Mouse (Mus musculus) CD4-positive, CD25-positive, alpha-beta regulatory T cell, adult 2 months (primary cell): ENCODE data around the gene Cmpk1.
"Not testable (repeated sequence)": the region's sequence is repeated elsewhere in the genome, so short reads cannot be mapped to it uniquely, and the experiment has no call there.

ENCODE experiments used
- DNase-seq: peaks from one replicate; pipeline ENCODE4 v3.0.0-alpha.2; 2012; ENCODE audit warnings: low read depth, low spot score

Gene Cmpk1

GRCm38 (mm10) chr4:114986591-114987432 lies at the start of gene Cmpk1:
Gene Cmpk1, minus strand, starts transcription at chr4:114987241.
- DNase-seq: peak; percentile 93

GRCm38 (mm10) chr4:115035043-115035442 lies 48.0 kb upstream of the Cmpk1 start:
- no peak for DNase-seq

DNA sequence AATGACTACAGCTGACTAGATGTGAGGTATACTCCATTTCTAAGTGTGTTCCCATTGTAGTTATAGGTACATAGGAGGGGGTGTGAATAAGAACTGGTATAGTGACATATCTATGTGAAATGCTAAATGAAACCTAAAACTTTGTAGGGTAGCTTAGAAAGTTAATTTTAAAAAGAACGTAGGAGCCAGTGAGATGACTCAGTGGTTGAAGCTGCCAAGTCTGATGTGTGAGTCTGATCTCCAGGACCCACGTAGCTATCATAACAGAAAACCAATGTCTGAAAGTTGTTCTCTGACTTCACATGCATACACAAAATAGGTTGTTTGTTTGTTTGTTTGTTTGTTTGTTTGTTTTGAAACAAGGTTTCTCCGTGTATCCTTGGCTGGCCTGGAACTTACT lies 33.0 kb upstream of the Cmpk1 start:
- DNase-seq: no peak

- no peak for DNase-seq
Observed at GRCm38 (mm10) chr4:115014276-115014675, 27.2 kb upstream of the Cmpk1 start.

DNA sequence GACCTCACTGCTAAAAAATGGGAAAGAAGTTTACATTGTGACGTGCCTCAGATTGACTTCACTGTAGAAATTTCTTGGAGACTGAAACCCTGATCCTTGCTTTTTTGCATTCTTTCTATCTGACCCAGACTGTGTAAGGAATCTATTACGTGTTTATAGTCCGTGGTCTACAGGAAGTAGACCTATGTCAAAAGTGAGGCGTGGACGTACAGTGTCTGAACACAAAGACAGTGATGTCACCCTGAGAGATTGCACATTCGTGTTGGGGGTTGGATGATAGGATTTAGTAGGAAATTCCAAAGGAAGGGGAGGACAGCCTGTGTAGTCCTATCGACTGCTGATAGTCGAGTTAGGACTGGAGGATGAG lies 13.4 kb upstream of the Cmpk1 start:
- peak; percentile 19 for DNase-seq

DNA sequence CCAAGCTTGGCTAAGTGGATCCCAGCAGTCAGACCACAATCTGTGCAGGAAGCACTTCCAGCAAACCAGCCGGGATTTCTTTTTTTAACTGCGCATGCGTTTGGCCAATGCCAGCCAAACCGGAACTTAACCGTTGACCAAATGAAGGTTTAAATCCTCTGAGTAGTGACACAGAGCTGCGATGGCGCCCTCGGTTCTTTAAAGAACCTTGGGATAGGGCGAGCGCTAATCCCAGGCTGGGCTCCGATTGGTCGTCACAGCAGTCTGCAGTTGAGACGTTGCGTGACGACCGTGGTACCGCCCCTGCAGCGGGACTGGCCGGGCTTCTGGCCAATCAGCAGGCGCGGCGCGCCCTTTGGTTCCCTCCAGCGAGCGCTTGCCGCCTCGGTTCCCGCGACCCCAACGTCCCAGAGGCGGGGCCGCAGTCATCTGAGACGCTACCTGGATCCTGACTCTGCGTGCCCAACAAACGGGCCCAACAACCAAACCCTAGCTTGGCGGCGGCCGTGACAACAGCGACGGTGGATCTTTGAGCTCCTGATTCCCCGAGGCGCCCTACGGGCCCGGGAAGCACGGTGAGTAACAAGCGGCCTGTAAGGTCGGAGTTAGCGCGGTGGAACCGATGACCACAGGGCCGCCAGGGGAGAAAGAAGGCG lies 12.9 kb upstream of the Cmpk1 start, which contains the start of gene Stil:
Gene Stil, plus strand, starts transcription at position 387 of the 656 bp plus-strand sequence.
- DNase-seq: peak; percentile 97

DNA sequence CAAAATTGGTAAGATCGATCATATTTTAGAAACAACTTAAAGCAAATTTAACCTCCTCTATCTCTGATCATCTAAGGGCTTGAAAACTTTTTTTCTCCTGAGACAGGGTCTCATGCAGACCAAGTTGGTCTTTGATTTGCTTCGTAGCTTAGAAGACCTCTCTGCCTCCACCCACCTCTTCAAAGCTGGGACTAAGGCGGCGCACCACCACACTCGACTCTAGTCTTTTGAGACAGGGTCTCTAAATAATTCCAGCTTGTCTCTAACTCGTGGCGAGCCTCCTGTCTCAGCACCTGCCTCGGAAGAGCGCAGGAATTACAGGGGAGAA lies 12.4 kb upstream of the Cmpk1 start:
- DNase-seq: no peak

DNA sequence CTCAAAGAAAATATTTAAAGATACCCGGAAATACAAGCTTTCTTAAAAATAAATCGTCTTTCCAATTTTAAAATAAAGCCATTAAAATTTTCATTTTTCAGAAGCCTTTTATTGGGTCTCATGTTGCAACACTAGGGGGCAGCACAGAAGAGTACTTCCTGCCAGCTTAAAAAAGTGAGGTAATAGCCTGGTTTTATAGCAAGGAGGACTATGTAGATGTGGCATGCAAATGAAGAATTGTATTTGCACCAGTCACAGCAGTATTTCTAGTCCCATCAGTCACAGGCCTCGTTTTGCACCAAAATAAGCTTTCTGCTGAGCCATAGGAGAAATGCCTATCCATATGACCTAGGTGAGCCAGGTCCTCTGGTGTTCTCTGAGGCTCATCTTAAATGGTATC lies 10.0 kb upstream of the Cmpk1 start:
- DNase-seq: peak; percentile 84

DNA sequence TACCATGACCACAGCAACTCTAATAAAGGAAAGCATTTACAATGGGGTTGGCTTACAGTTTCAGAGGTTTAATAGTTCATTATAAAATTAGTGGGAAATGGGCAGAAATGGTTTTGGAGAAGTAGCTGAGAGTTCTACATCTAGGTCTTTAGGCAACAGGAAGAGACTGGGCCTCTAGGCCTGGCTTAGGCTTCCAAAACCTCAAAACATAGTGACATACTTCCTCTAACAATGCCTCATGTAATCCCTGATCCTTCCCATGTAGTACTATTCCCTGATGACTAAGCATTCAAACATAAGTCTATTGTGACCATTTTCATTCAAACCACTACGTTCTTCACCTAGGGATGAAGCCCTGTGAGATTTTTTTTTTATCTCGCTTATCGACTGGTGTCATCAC lies 7.2 kb upstream of the Cmpk1 start:
- no peak for DNase-seq

GRCm38 (mm10) chr4:114986211-114986590 lies 840 bp downstream of the Cmpk1 start:
- no peak for DNase-seq

GRCm38 (mm10) chr4:114983020-114983419 lies 4.0 kb downstream of the Cmpk1 start:
- peak; percentile 61 for DNase-seq

DNA sequence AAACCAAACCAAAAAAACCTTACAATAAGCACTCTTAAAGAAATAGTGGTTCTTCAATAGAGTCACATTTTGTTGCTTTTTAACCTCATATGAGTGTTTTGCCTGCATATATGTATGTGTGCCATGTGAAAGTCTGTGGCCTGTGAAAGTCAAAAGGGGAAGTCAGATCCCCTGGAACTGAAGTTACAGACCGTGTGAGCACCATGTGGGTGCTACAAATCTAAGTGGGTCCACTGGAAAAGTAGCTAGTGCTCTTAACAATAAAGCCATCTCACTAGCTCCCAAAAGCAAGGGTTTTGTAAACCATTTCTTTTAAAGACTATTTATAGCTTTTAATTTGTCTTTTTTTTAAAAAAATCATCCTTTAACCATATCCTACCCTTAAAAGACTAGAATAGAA lies 4.4 kb downstream of the Cmpk1 start:
- no peak for DNase-seq

DNA sequence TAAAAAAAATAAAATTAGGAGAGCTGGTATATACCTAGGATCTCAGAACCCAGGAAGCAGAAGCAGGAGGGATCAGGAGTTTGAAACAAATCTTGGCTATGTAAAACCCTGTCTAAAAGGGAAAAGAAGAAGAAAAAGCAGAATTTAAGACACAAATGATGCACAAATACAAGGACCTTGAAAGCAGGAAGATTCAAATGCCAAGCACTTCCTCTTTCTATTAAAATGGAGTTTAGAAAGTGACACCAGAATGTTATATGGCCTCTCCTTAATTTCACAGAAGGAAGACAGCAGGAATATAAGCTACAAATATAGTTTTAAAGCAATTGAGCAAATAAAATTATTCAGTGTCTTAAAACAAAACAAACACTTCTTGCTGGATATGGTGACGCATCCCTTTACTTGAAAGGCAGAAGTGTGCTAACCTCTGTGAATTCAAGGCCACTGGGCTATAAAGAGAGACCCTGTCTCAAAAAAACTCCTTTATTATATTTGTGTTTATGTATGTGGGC lies 13.8 kb downstream of the Cmpk1 start:
- no peak for DNase-seq

- DNase-seq: no peak
Observed at GRCm38 (mm10) chr4:114970736-114971135, 16.3 kb downstream of the Cmpk1 start.

GRCm38 (mm10) chr4:114960881-114961280 lies 26.2 kb downstream of the Cmpk1 start:
- not testable (repeated sequence) for DNase-seq

GRCm38 (mm10) chr4:114959533-114959932 lies 27.5 kb downstream of the Cmpk1 start:
- no peak for DNase-seq

DNA sequence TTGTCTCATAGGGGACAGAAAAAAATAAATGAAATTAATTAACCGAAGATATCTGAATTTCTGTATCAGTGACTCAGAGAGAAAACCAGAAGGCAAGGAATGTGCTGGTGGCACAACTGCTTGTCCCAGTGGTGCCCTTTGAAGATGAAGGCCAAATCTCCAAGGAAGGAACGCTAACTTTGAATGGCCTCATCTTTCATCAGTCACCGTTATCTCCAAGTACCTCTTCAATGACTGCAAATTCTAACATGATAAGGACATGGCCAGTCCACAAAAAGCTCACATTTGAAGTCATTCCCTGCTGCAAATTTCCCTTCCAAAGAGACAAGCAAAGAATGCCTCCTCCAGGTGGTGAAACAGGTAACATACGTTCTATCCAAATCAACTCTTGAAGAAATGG lies 28.3 kb downstream of the Cmpk1 start:
- no peak for DNase-seq

GRCm38 (mm10) chr4:114958231-114958630 lies 28.8 kb downstream of the Cmpk1 start:
- DNase-seq: no peak

DNA sequence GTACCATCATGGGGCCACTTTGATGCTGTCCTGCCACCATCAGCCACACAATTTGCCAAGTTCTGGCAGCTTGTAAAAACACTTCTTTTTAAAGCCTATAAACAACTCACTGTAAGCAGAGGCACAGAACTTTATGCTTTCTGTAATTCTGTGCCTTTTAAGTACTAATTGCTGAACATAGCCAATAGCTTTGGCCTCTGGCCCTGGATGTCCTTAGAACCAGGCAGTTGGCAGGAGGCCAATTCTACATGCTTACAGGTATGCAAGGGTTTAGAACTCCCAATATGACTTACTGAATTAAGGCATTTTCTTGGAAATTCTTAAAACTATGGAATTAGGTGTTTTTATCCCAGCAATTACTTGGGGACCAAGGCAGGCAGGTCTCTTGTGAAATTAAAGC lies 29.6 kb downstream of the Cmpk1 start:
- no peak for DNase-seq

DNA sequence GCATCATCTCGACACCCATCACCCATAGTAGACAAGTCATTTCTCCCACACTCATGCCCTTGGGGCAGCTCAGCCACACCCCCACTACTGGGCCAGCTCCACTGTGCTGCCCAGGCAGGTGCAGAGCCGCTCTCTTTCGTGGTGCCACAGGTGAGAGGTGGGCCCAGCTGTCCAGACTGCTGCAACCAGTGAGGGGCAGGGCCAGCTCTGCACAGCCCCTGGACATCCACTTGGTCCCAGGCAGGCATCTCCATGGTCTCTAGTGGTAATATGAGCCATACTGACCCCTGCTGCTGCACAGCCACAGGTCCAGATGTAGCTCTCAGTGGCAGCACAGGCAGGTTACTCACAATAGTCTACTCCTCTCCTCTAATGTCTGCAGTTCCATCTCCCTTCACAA lies 33.9 kb downstream of the Cmpk1 start:
- no peak for DNase-seq

GRCm38 (mm10) chr4:114947852-114948481 lies 39.1 kb downstream of the Cmpk1 start:
- DNase-seq: no peak

- DNase-seq: peak; percentile 74
Observed at GRCm38 (mm10) chr4:114947395-114947794, 39.6 kb downstream of the Cmpk1 start.

DNA sequence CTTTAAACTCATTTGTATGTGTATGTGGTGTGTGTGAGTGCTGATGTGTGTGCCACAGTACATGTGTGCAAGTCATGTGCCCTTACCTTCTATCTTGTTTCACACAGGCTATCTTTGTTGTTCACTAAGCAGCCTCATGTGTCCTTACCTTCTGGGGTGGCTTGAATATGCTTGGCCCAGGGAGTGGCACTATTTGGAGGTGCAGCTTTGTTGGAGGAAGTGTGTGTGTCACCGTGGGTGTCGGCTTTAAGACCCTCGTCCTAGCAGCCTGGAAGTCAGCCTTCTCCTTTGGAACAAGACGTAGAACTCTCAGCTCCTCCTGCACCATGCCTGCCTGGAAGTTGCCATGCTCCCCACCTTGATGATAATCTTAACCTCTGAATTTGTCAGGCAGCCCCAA lies 40.6 kb downstream of the Cmpk1 start:
- no peak for DNase-seq
